In genomic region chr11:77511336-77511735, GRCm38 (mm10) we compare ENCODE assay signal across 21 mouse cellular contexts. TPM values are rescaled to one million over a fixed set of nuclear protein-coding genes. Genes with fewer than 3 reads are reported as not detected.
DNase-seq lines count a peak whose midpoint lies in the region; ATAC-seq lines count a peak whose summit lies in the region.
"Had no signal": no experiment of that assay in that cellular context is flagged by ENCODE, and none has a peak within 500 bp of the region (broad histone marks: within the 10 kb centered on the region; RNA-seq: fewer than 3 reads in every experiment).

No protein-coding gene starts in this region.

- H3K4me1 ChIP-seq in lung, embryonic 15.5 days = peaks cover 47% of the 10 kb centered on the region
- peaks cover 64% of the 10 kb centered on the region for H3K4me1 ChIP-seq in embryonic facial prominence, embryonic 15.5 days
- H3K4me1 ChIP-seq in limb, embryonic 15.5 days = peaks cover 66% of the 10 kb centered on the region

- 0 out of 2 replicates have a peak overlapping the region, but pooled peaks have one; percentile 93 for H3K4me2 ChIP-seq in lung, embryonic 15.5 days
- H3K4me2 ChIP-seq in embryonic facial prominence, embryonic 15.5 days (replicated peaks) = peak overlapping the region; percentile 11
- H3K4me2 ChIP-seq in limb, embryonic 15.5 days = 0 out of 2 replicates have a peak overlapping the region, but pooled peaks have one; percentile 72

- ATAC-seq in lung, embryonic 15.5 days (ENCODE audit: borderline replicate concordance, extremely low read depth, low FRiP score, low TSS enrichment) = no peak
- no peak for ATAC-seq in embryonic facial prominence, embryonic 15.5 days (ENCODE audit: insufficient number of reproducible peaks, low FRiP score, low TSS enrichment, low read depth)
- no peak for ATAC-seq in limb, embryonic 15.5 days (ENCODE audit: insufficient number of reproducible peaks, low FRiP score, low TSS enrichment, low read depth)
- ATAC-seq: forebrain, embryonic 13.5 days; hindbrain, postnatal 0 days had no signal

- no peak overlapping the region for H3K9ac ChIP-seq in lung, embryonic 15.5 days
- no peak overlapping the region for H3K9ac ChIP-seq in embryonic facial prominence, embryonic 15.5 days
- H3K9ac ChIP-seq in limb, embryonic 15.5 days = no peak overlapping the region
- H3K9ac ChIP-seq: forebrain, embryonic 13.5 days; heart, embryonic 15.5 days; hindbrain, embryonic 13.5 days had no signal

- 69% methylated on average over 5 of the region's 5 CpGs for WGBS in lung, embryonic 15.5 days
- WGBS in embryonic facial prominence, embryonic 15.5 days = 76% methylated on average over 5 of the region's 5 CpGs
- WGBS in limb, embryonic 15.5 days = 73% methylated on average over 5 of the region's 5 CpGs

- H3K4me3 ChIP-seq in lung, embryonic 15.5 days = no peak overlapping the region
- no peak overlapping the region for H3K4me3 ChIP-seq in embryonic facial prominence, embryonic 15.5 days (replicated peaks)
- H3K4me3 ChIP-seq in limb, embryonic 15.5 days = no peak overlapping the region
- H3K4me3 ChIP-seq: forebrain, embryonic 13.5 days; hindbrain, embryonic 13.5 days had no signal

- H3K27ac ChIP-seq in lung, embryonic 15.5 days = no peak overlapping the region
- H3K27ac ChIP-seq in embryonic facial prominence, embryonic 15.5 days (replicated peaks) = no peak overlapping the region
- no peak overlapping the region for H3K27ac ChIP-seq in limb, embryonic 15.5 days
- H3K27ac ChIP-seq: forebrain, embryonic 13.5 days; heart, embryonic 15.5 days; hindbrain, embryonic 13.5 days; hindbrain, postnatal 0 days had no signal

- intact Hi-C loops in left cerebral cortex, postnatal 25 days (cut with DNase I) = no loop called here

- peak; percentile 85 for DNase-seq in heart, adult 11 months
- no peak for DNase-seq in heart, adult 8-10 months (ENCODE audit: low spot score)
- DNase-seq in lung, postnatal 14 days = no peak
- no peak for DNase-seq in frontal cortex, adult 2 months (ENCODE audit: extremely low spot score in 1 of 2, low spot score in 1 of 2)
- no peak for DNase-seq in left cerebral cortex, postnatal 25 days (ENCODE audit: low spot score in 2 of 2)
- DNase-seq: adrenal gland, adult 8-10 months; adrenal gland, postnatal 36 days; cerebellum, adult 9-10 months; cerebellum, postnatal 36 days; gastrocnemius, postnatal 36 days; heart, adult 18-20 months; heart, postnatal 14 days had no signal

- peaks cover 16% of the 10 kb centered on the region for H3K36me3 ChIP-seq in lung, embryonic 15.5 days
- peaks cover 19% of the 10 kb centered on the region for H3K36me3 ChIP-seq in embryonic facial prominence, embryonic 15.5 days
- H3K36me3 ChIP-seq in limb, embryonic 15.5 days = peaks cover 23% of the 10 kb centered on the region

- no peaks in the 10 kb centered on the region for H3K9me3 ChIP-seq in lung, embryonic 15.5 days
- H3K9me3 ChIP-seq in embryonic facial prominence, embryonic 15.5 days (replicated peaks) = no peaks in the 10 kb centered on the region
- H3K9me3 ChIP-seq in limb, embryonic 15.5 days = no peaks in the 10 kb centered on the region
- H3K9me3 ChIP-seq: forebrain, embryonic 13.5 days; heart, embryonic 15.5 days; hindbrain, embryonic 13.5 days had no signal

- peaks cover 11% of the 10 kb centered on the region for H3K27me3 ChIP-seq in lung, embryonic 15.5 days
- peaks cover 17% of the 10 kb centered on the region for H3K27me3 ChIP-seq in embryonic facial prominence, embryonic 15.5 days
- H3K27me3 ChIP-seq in limb, embryonic 15.5 days = peaks cover 14% of the 10 kb centered on the region

RNA-seq across cellular contexts. Expression of gene Abhd15, which starts 3.6 kb away (rescaled TPM):
- 1 to 10 TPM; 1.7 to 3.2 (median 2.2) TPM for total RNA-seq in heart, adult 8-10 months (2022)
- polyA plus RNA-seq in lung, embryonic 15.5 days (2015; fragmentation: Nextera tagmentation; extraction: Ambion mirVana) = 3.8 and 4.0 TPM in 2 replicates
- 3.5 and 3.9 TPM in 2 replicates for polyA plus RNA-seq in embryonic facial prominence, embryonic 15.5 days (2015; fragmentation: Nextera tagmentation; extraction: Ambion mirVana)
- polyA plus RNA-seq in limb, embryonic 15.5 days (2015; fragmentation: Nextera tagmentation; extraction: Ambion mirVana) = 2.7 and 3.0 TPM in 2 replicates
- polyA plus RNA-seq in frontal cortex, adult 2 months (2012; rRNA removed) = 0.48 and 0.66 TPM in 2 replicates
- 1 to 10 TPM; 1.6 to 1.7 TPM for total RNA-seq in left cerebral cortex, postnatal 25 days (2021)

RNA-seq across cellular contexts. Expression of gene Trp53i13, which starts 4.4 kb away (rescaled TPM):
- total RNA-seq in heart, adult 8-10 months (2022) = 10 to 100 TPM; 10.5 to 12.4 (median 11.4) TPM
- polyA plus RNA-seq in lung, embryonic 15.5 days (2015; fragmentation: Nextera tagmentation; extraction: Ambion mirVana) = 42.7 and 43.1 TPM in 2 replicates
- 61.8 and 63.9 TPM in 2 replicates for polyA plus RNA-seq in embryonic facial prominence, embryonic 15.5 days (2015; fragmentation: Nextera tagmentation; extraction: Ambion mirVana)
- polyA plus RNA-seq in limb, embryonic 15.5 days (2015; fragmentation: Nextera tagmentation; extraction: Ambion mirVana) = 62.5 and 69.8 TPM in 2 replicates
- 7.5 and 8.6 TPM in 2 replicates for polyA plus RNA-seq in frontal cortex, adult 2 months (2012; rRNA removed)
- total RNA-seq in left cerebral cortex, postnatal 25 days (2021) = 1 to 10 TPM; 3.3 to 4.4 TPM

RNA-seq across cellular contexts. Expression of gene Gm10392, which starts 7.7 kb away (rescaled TPM):
- total RNA-seq in heart, adult 8-10 months (2022) = not detected
- 0.10 and 0.11 TPM in 2 replicates for polyA plus RNA-seq in lung, embryonic 15.5 days (2015; fragmentation: Nextera tagmentation; extraction: Ambion mirVana)
- polyA plus RNA-seq in embryonic facial prominence, embryonic 15.5 days (2015; fragmentation: Nextera tagmentation; extraction: Ambion mirVana) = 0.29 and 0.39 TPM in 2 replicates
- 0.12 TPM in 1 of 2 replicates, not detected in the other for polyA plus RNA-seq in limb, embryonic 15.5 days (2015; fragmentation: Nextera tagmentation; extraction: Ambion mirVana)
- polyA plus RNA-seq in frontal cortex, adult 2 months (2012; rRNA removed) = not detected in 2 replicates
- total RNA-seq in left cerebral cortex, postnatal 25 days (2021) = not detected
- total RNA-seq: adrenal gland, adult 8-10 months; adrenal gland, postnatal 36 days; ES-E14; gastrocnemius, adult 8-10 months; gastrocnemius, postnatal 36 days; heart, adult 18-20 months; heart, postnatal 14 days; hindbrain, postnatal 0 days had no signal
- polyA plus RNA-seq: hindbrain, embryonic 13.5 days; hindbrain, postnatal 0 days had no signal

RNA-seq across cellular contexts. Expression of gene Git1, which starts 18.0 kb away (rescaled TPM):
- total RNA-seq in heart, adult 8-10 months (2022) = 10 to 100 TPM; 53.5 to 63.3 (median 57.1) TPM
- polyA plus RNA-seq in lung, embryonic 15.5 days (2015; fragmentation: Nextera tagmentation; extraction: Ambion mirVana) = 9.5 and 9.8 TPM in 2 replicates
- polyA plus RNA-seq in embryonic facial prominence, embryonic 15.5 days (2015; fragmentation: Nextera tagmentation; extraction: Ambion mirVana) = 11.7 and 12.5 TPM in 2 replicates
- 9.1 and 10.8 TPM in 2 replicates for polyA plus RNA-seq in limb, embryonic 15.5 days (2015; fragmentation: Nextera tagmentation; extraction: Ambion mirVana)
- polyA plus RNA-seq in frontal cortex, adult 2 months (2012; rRNA removed) = 196 and 197 TPM in 2 replicates
- 100 to 1,000 TPM; 247 to 261 TPM for total RNA-seq in left cerebral cortex, postnatal 25 days (2021)

RNA-seq across cellular contexts. Expression of gene Ankrd13b, which starts 21.9 kb away (rescaled TPM):
- 10 to 100 TPM in 2 of 4 experiments, 1 to 10 TPM in 2; 7.5 to 11.6 (median 9.9) TPM for total RNA-seq in heart, adult 8-10 months (2022)
- 6.5 and 7.1 TPM in 2 replicates for polyA plus RNA-seq in lung, embryonic 15.5 days (2015; fragmentation: Nextera tagmentation; extraction: Ambion mirVana)
- 8.9 and 10.4 TPM in 2 replicates for polyA plus RNA-seq in embryonic facial prominence, embryonic 15.5 days (2015; fragmentation: Nextera tagmentation; extraction: Ambion mirVana)
- polyA plus RNA-seq in limb, embryonic 15.5 days (2015; fragmentation: Nextera tagmentation; extraction: Ambion mirVana) = 5.0 and 7.2 TPM in 2 replicates
- 140 and 156 TPM in 2 replicates for polyA plus RNA-seq in frontal cortex, adult 2 months (2012; rRNA removed)
- total RNA-seq in left cerebral cortex, postnatal 25 days (2021) = 100 to 1,000 TPM; 100 to 101 TPM

Comparison
In these comparisons a context has a peak if more than half of its experiments do, and no peak if none do; other contexts are left out.
1. H3K4me2 ChIP-seq: peak in every context shown above with its lines; median percentile 93 in lung, embryonic 15.5 days; 72 in limb, embryonic 15.5 days; 11 in embryonic facial prominence, embryonic 15.5 days.